Mouse (Mus musculus) heart, adult 2 months (tissue): Measurements from ENCODE around the gene Zfp683. TPM values are rescaled to one million over a fixed set of nuclear protein-coding genes. Genes with fewer than 3 reads are reported as not detected.

Source experiments
- DNase-seq, 2 experiments: peaks; one replicate each; pipeline ENCODE4 v3.0.0; 2021
- H3K27ac ChIP-seq: fragments of 200-600 bp; 2 replicates; pipeline ENCODE4 v1.8.1; 2022
- H3K27me3 ChIP-seq: fragments of 200-500 bp; 2 replicates; pipeline ENCODE4 v1.6.1; 2012; ENCODE audit warnings: mild to moderate bottlenecking, low read length, inconsistent platforms, mixed read lengths; ENCODE audit not compliant: control insufficient read depth, insufficient read depth
- H3K36me3 ChIP-seq: fragments of 200-500 bp; 2 replicates; pipeline ENCODE4 v1.6.1; 2012; ENCODE audit warnings: low read length, inconsistent platforms; ENCODE audit not compliant: control insufficient read depth, insufficient read depth
- H3K4me1 ChIP-seq: fragments of 200-500 bp; 2 replicates; pipeline ENCODE4 v1.6.1; 2011; ENCODE audit warnings: low read length; ENCODE audit not compliant: control insufficient read depth, insufficient read depth
- H3K4me3 ChIP-seq: fragments of 200-600 bp; 2 replicates; pipeline ENCODE4 v1.8.1; 2022
- H3K79me2 ChIP-seq: fragments of 200-500 bp; replicated peaks from 2 replicates; pipeline ENCODE4 v1.6.1; 2012; ENCODE audit warnings: mild to moderate bottlenecking, inconsistent platforms, low read length, moderate library complexity, mixed read lengths; ENCODE audit not compliant: control insufficient read depth, insufficient read depth
- H3K9ac ChIP-seq: fragments of 200-500 bp; 2 replicates; pipeline ENCODE4 v1.6.1; 2012; ENCODE audit warnings: low read depth, mild to moderate bottlenecking, control low read depth, inconsistent platforms, low read length, mixed read lengths
- CTCF ChIP-seq: fragments of 200-600 bp; IDR thresholded peaks from 2 replicates; pipeline ENCODE4 v1.8.1; 2022; ENCODE audit warnings: antibody characterized with exemption, mild to moderate bottlenecking, moderate library complexity
- EP300 ChIP-seq: fragments of 200-500 bp; IDR thresholded peaks from 2 replicates; pipeline ENCODE4 v1.6.1; 2011; ENCODE audit warnings: low read depth, low read length, control low read depth; ENCODE audit not compliant: insufficient read depth
- POLR2A ChIP-seq: fragments of 200-500 bp; IDR thresholded peaks from 2 replicates; pipeline ENCODE4 v1.6.1; 2011; ENCODE audit warnings: mild to moderate bottlenecking, low read depth, low read length, control low read depth; ENCODE audit not compliant: insufficient read depth
- WGBS: fragments of 180-500 bp; shearing (Covaris S2); methylation state at CpG from one replicate; pipeline ENCODE4 v1.1.7; 2018; 5-methylcytosine and 5-hydroxymethylcytosine counted together
- intact Hi-C: fragments of 180-260 bp; cut with DNase I; formaldehyde crosslinking; loops from one replicate; pipeline ENCODE4 v1.15.1; 2025
- polyA plus RNA-seq: library from polyadenylated mRNA; depleted of rRNA; stranded (reverse); fragments of >200 nt; gene quantifications from 2 replicates; pipeline ENCODE4 v1.2.3, GENCODE M21; 2012
- total RNA-seq, 2 experiments: library from RNA; stranded (reverse); gene quantifications; 2 replicates each; pipeline ENCODE4 v1.2.3; 2021

The Zfp683 gene
- total and polyA plus RNA-seq, 3 experiments, result not detected

- Histone ChIP-seq H3K4me3 (no peak overlapping the region), H3K27me3 (no peaks in the 10 kb centered on the region), H3K79me2 (no peaks in the 10 kb centered on the region), H3K9ac (no peak overlapping the region), H3K27ac (no peak overlapping the region; the same call in 1 of the 2 replicates), H3K36me3 (no peaks in the 10 kb centered on the region), H3K4me1 (no peaks in the 10 kb centered on the region; the same call in 1 of the 2 replicates)
- WGBS, result 51% methylated on average over 5 of the region's 5 CpGs
- intact Hi-C loops, result no loop called here
- TF ChIP-seq POLR2A, result no peak
- peak in 1 of 2 experiments; percentile 47 for DNase-seq
These were observed 43.5 kb downstream of the Zfp683 start for GRCm38 (mm10) chr4:134097015-134097608.

DNA sequence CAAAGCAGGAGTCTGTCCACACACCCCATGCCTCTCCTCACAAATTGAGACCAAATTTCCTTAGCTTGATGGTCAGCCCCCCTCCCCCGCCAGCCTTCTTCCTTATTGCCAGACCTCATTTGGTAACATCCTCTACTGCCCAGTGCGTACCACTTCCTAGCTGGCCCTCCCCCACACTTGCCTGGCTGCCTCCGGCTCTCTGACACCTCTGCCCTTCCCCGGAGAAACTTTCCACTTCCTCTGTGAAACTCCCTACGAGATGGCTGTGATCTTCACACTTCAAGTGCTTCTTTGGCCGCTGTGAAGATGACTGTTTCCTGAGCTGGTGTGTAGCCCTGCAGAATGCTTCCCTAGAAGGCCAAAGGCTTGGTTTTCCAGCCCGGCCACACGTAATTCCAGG, 45.0 kb downstream of the Zfp683 start:
- Histone ChIP-seq H3K4me3 (no peak overlapping the region), H3K36me3 (no peaks in the 10 kb centered on the region), H3K9ac (no peak overlapping the region), H3K27ac (no peak overlapping the region), H3K4me1 (no peaks in the 10 kb centered on the region; the same call in 1 of the 2 replicates), H3K79me2 (no peaks in the 10 kb centered on the region), H3K27me3 (no peaks in the 10 kb centered on the region)
- TF ChIP-seq CTCF (no peak), POLR2A (no peak), EP300 (no peak)
- DNase-seq, result peak in 1 of 2 experiments; percentile 76
- WGBS, result 33% methylated on average over 8 of the region's 8 CpGs
- intact Hi-C loops, result no loop called here

DNA sequence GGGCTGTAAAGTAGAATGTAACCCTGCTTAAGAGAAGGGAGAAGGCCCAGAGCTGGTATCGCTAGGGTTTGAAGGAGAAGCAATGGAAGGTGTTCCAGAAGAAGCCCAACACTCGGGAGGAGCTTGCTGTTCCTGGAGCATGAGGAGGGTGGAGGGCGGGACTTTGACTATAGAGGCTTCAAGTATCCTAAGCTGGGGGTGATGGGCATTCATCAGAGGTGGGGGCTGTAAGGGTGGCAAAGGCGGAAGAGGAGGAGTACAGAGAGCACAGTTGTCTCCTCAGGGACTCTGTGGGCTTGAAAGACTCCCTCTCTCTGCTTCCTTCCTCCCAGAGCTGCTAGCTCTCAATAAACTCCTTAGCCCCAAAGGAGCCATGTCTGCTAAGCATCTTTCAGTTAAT, 46.6 kb downstream of the Zfp683 start:
- no peak for DNase-seq
- WGBS, result 79% methylated on average over 4 of the region's 4 CpGs
- H3K4me3 ChIP-seq, result no peak overlapping the region
- intact Hi-C loops, result no loop called here
- H3K27ac ChIP-seq, result no peak overlapping the region
- no peaks in the 10 kb centered on the region for H3K36me3 ChIP-seq
- no peak for TF ChIP-seq CTCF
- TF ChIP-seq POLR2A, result no peak
- no peak for TF ChIP-seq EP300
- H3K79me2 ChIP-seq, result no peaks in the 10 kb centered on the region
- no peak overlapping the region for H3K9ac ChIP-seq
- H3K4me1 ChIP-seq, result no peaks in the 10 kb centered on the region; the same call in 1 of the 2 replicates
- no peaks in the 10 kb centered on the region for H3K27me3 ChIP-seq

GRCm38 (mm10) chr4:134101979-134102741, 48.5 kb downstream of the Zfp683 start, which contains the start of gene Ubxn11:
TSS of gene Ubxn11 (plus strand) at chr4:134102570.
- Histone ChIP-seq H3K4me1 (no peaks in the 10 kb centered on the region; the same call in 1 of the 2 replicates), H3K9ac (peak within 1 kb of the TSS; percentile 56), H3K27ac (no peak within 1 kb of the TSS), H3K4me3 (peak within 1 kb of the TSS; percentile 67), H3K27me3 (no peaks in the 10 kb centered on the region), H3K36me3 (no peaks in the 10 kb centered on the region), H3K79me2 (no peaks in the 10 kb centered on the region)
- intact Hi-C loops, result no loop called here
- 18% methylated on average over 34 of the region's 34 CpGs for WGBS
- TF ChIP-seq CTCF (no peak), EP300 (no peak), POLR2A (no peak)
- peak; percentile 80 to 89 for DNase-seq

GRCm38 (mm10) chr4:134102742-134103119, 49.1 kb downstream of the Zfp683 start:
- peak overlapping the region; percentile 56 for H3K9ac ChIP-seq
- intact Hi-C loops, result no loop called here
- no peak for DNase-seq

DNA sequence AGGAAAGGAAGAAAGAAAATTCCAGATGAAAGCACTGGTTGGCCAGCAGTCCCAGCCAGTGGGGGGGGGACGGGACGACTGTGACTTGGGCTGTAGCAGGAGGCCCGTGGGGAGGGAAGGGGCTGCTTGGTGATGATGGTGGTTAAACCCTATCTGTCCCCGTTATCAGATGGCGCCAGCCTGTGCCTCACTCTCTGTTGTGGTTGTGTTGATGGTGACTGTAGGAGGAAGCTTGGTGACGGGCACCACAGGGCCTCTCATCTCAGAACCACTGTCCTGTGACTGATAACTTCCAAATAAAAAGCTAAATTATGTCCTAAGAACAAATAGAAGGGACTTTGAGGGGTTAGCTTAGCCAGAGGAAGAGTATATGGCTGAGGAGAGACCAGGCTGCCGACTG, 52.5 kb downstream of the Zfp683 start:
- intact Hi-C loops, result no loop called here
- WGBS, result 63% methylated on average over 7 of the region's 7 CpGs
- Histone ChIP-seq H3K36me3 (no peaks in the 10 kb centered on the region), H3K79me2 (no peaks in the 10 kb centered on the region), H3K4me1 (no peaks in the 10 kb centered on the region), H3K9ac (no peak overlapping the region), H3K4me3 (no peak overlapping the region), H3K27me3 (no peaks in the 10 kb centered on the region), H3K27ac (no peak overlapping the region)
- no peak for DNase-seq
- no peak for TF ChIP-seq EP300
- TF ChIP-seq POLR2A, result no peak
- no peak for TF ChIP-seq CTCF

More at GRCm38 (mm10) chr4:134102742-134103119, 49.1 kb downstream of the Zfp683 start:
- Histone ChIP-seq H3K4me3 (peak overlapping the region; percentile 67), H3K27ac (no peak overlapping the region), H3K79me2 (no peaks in the 10 kb centered on the region), H3K27me3 (no peaks in the 10 kb centered on the region), H3K36me3 (no peaks in the 10 kb centered on the region), H3K4me1 (no peaks in the 10 kb centered on the region; the same call in 1 of the 2 replicates)
- 9% methylated on average over 21 of the region's 21 CpGs for WGBS
- no peak for TF ChIP-seq CTCF
- TF ChIP-seq POLR2A, result no peak
- TF ChIP-seq EP300, result no peak
